Mouse (Mus musculus) bone marrow, adult 2 months (tissue): ENCODE data around the gene Adamts3.

Experiments used
- CTCF ChIP-seq: fragments of 200-500 bp; IDR thresholded peaks from 2 replicates; pipeline ENCODE4 v1.5.1; 2011; ENCODE audit warnings: low read length, control low read depth; ENCODE audit not compliant: control insufficient read depth, insufficient read depth
- POLR2A ChIP-seq: fragments of 200-500 bp; IDR thresholded peaks from 2 replicates; pipeline ENCODE4 v1.6.1; 2011; ENCODE audit warnings: low read depth, mild to moderate bottlenecking, control low read depth, low read length, borderline replicate concordance; ENCODE audit not compliant: control insufficient read depth

DNA sequence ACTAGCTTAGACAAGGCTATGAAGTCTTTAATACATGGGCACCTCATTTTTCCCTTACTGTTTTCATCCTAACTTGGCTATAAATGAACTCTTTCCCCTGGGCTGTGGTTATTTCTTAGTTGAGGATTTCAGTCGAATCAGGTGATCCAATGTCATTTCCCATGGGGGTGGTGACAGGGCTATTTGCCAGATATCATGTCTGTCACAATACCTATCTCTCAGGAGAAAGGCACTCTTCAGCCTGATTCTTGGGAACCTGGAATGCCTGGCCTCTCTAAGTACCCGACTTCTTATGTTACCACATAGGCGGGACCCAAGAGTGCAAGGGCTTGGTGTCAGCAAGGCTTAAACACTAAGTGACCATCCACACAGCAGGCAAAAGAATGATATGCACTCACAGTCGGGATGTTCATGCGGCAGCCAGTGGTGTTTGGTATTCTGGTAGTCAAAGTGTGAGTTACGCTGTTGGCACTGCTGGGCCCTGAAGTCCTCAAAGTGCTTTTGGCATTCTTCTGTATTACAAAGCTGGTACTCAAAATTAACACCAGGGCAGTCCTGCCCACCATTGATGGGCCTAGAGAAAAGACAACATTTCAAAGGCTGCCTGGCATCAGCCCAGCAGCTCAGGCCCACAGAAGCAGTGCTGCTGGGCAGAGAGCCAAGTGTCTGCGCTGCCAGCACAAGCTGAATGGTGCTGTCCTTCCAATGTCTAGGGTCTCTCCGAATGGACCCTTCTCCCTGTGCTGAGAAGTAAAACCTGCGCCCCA lies 181.7 kb downstream of the Adamts3 start:
- TF ChIP-seq POLR2A (no peak), CTCF (no peak)
